In the genomic region with DNA sequence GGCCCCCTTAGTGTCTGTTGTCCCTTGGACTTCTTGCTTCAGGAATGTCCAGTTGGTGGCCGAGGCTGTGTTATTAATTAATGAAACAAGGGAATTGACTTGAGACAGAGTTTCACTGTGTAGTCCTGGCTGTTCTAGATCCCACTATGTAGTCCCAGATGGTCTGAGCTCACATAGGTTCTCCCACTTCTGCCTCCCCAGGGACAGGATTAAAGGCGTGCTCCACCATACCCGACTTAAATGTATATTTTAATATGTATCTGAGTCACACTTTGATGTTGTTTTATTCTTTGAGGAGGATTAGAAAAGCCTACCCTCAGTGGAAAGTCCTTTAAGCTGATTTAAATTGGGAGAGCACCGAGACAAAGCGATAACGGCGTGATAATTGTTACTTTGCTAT, we compare ENCODE assay signal across 20 mouse cellular contexts. TPM values are rescaled to one million over a fixed set of nuclear protein-coding genes. Genes with fewer than 3 reads are reported as not detected.
"Had no signal": no experiment of that assay in that cellular context is flagged by ENCODE, and none has a peak within 500 bp of the region (broad histone marks: within the 10 kb centered on the region; RNA-seq: fewer than 3 reads in every experiment).

No protein-coding gene starts in this region.

- H3K36me3 ChIP-seq: limb, embryonic 10.5 days; liver, embryonic 15.5 days; neural tube, embryonic 13.5 days; stomach, embryonic 15.5 days had no signal

- H3K9me3 ChIP-seq: limb, embryonic 10.5 days; liver, embryonic 15.5 days; neural tube, embryonic 13.5 days; stomach, embryonic 15.5 days had no signal

- H3K4me3 ChIP-seq: limb, embryonic 10.5 days; liver, embryonic 15.5 days; neural tube, embryonic 13.5 days; stomach, embryonic 15.5 days had no signal

- DNase-seq: kidney, adult 11 months; kidney, postnatal 14 days; layer of hippocampus, adult 9-11 months; lung, adult 2 months; lung, postnatal 36 days; right cerebral cortex, postnatal 14 days; thymus, adult 2 months; thymus, postnatal 36 days had no signal

- ATAC-seq: lung, postnatal 0 days had no signal

- H3K27ac ChIP-seq: limb, embryonic 10.5 days; liver, embryonic 15.5 days; neural tube, embryonic 13.5 days; stomach, embryonic 15.5 days had no signal

- H3K9ac ChIP-seq: liver, embryonic 15.5 days; neural tube, embryonic 13.5 days; stomach, embryonic 15.5 days had no signal

- H3K27me3 ChIP-seq: liver, embryonic 15.5 days; neural tube, embryonic 13.5 days; stomach, embryonic 15.5 days had no signal

- H3K4me2 ChIP-seq: liver, embryonic 11.5 days; liver, embryonic 15.5 days; neural tube, embryonic 13.5 days; stomach, embryonic 15.5 days had no signal

- H3K4me1 ChIP-seq: liver, embryonic 15.5 days; stomach, embryonic 15.5 days had no signal

RNA-seq across cellular contexts. Expression of gene Pacsin1, which starts 21.0 kb away (rescaled TPM):
- total RNA-seq: megakaryocyte progenitor cell, adult 5-6 weeks had no signal

RNA-seq across cellular contexts. Expression of gene RPS10-NUDT3, which starts 41.2 kb away (rescaled TPM):
- total RNA-seq: left cerebral cortex, postnatal 14 days; megakaryocyte progenitor cell, adult 5-6 weeks had no signal
- polyA plus RNA-seq: kidney, embryonic 14.5 days; large intestine, adult 2 months; limb, embryonic 10.5 days; liver, embryonic 11.5 days; liver, embryonic 15.5 days; lung, adult 2 months; lung, postnatal 0 days; neural tube, embryonic 13.5 days; spleen, adult 2 months; stomach, embryonic 15.5 days; testis, adult 2 months; thymus, adult 2 months had no signal

RNA-seq across cellular contexts. Expression of gene Spdef, which starts 52.5 kb away (rescaled TPM):
- total RNA-seq: megakaryocyte progenitor cell, adult 5-6 weeks had no signal
- polyA plus RNA-seq: liver, embryonic 11.5 days; liver, embryonic 15.5 days had no signal
